Mouse (Mus musculus): ENCODE results near the gene Kbtbd6. TPM values are rescaled to one million over a fixed set of nuclear protein-coding genes. Genes with fewer than 3 reads are reported as not detected.

Kbtbd6 gene
- polyA plus RNA-seq, 1 experiment: 0.05 TPM

DNA sequence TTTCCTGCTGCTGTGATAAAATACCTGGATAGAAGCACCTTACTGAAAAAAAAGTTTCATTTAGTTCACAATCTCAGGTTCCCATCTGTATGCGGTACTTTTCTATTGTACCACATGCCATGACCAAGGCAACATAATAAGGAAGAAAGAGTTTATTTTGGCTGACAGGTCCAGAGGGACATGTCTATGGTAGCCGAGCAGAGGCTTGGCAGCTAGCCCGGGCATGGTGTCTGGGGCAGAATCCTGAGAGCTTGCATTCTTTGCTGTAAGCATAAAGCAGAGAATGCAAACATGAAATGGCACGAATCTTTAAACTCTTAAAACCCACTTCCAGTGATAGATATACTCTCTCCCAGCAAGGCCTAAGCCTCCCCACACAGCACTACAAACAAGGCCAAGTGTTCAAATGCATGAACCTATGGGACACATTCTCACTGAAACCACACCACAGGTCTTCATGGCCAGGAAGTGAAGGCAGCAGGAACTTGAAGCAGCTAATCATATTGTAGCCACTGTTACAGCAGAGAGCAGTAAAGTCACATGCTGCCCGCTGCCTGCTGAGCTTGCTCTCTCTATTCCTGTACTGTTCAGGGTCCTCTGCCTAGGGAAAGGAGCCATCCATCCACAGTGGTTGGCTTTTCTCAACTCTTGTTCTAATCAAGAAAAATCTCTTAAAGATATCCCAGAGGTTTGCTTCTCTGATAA lies 51.9 kb downstream of the Kbtbd6 start:
- Histone ChIP-seq H3K4me3 (no peak overlapping the region), H3K79me2 (ENCODE audit: control insufficient read depth, insufficient read depth) (no peaks in the 10 kb centered on the region), H3K36me3 (ENCODE audit: control insufficient read depth, insufficient read depth) (no peaks in the 10 kb centered on the region), H3ac (ENCODE audit: control insufficient read depth, insufficient read length) (no peak overlapping the region), H3K27me3 (ENCODE audit: control insufficient read depth, insufficient read depth, insufficient read length) (no peaks in the 10 kb centered on the region), H3K4me2 (ENCODE audit: low read depth) (no peak overlapping the region)
- TF ChIP-seq MAX (IDR thresholded peaks at IDR 0.05; ENCODE audit: low read depth) (no peak), MYOG (IDR thresholded peaks at IDR 0.05; ENCODE audit: control insufficient read depth in 1 of 3, insufficient read depth in 1 of 3, insufficient read length in 2 of 3, low read depth in 2 of 3) (no peak), USF1 (IDR thresholded peaks at IDR 0.05; ENCODE audit: low read depth) (no peak), TCF3 (IDR thresholded peaks at IDR 0.05; ENCODE audit: insufficient read length, low read depth) (no peak), SRF (IDR thresholded peaks at IDR 0.05; ENCODE audit: control insufficient read depth, insufficient read length, low read depth) (no peak), REST (IDR thresholded peaks at IDR 0.05; ENCODE audit: insufficient read depth, insufficient read length) (no peak), POLR2A (IDR thresholded peaks at IDR 0.05; ENCODE audit: insufficient read length, low read depth) (no peak), MYOD1 (IDR thresholded peaks at IDR 0.05; ENCODE audit: control insufficient read depth in 1 of 3, insufficient read length in 2 of 3, low read depth in 2 of 3) (no peak), CEBPB (IDR thresholded peaks at IDR 0.05; ENCODE audit: insufficient read depth, poor library complexity, severe bottlenecking) (no peak)

Other genes starting within 250 kb of the Kbtbd6 start
- gene Zfp957, start 204.5 kb upstream of the Kbtbd6 start, polyA plus RNA-seq (2012; fragmentation: generic; extraction: Trizol): not detected
- 6.0 TPM for gene Rgcc, start 150.2 kb upstream of the Kbtbd6 start, polyA plus RNA-seq (2012; fragmentation: generic; extraction: Trizol)
- gene Naa16, start 61.1 kb upstream of the Kbtbd6 start, polyA plus RNA-seq (2012; fragmentation: generic; extraction: Trizol): 3.6 TPM
- 3.1 TPM for gene Mtrf1, start 54.1 kb upstream of the Kbtbd6 start, polyA plus RNA-seq (2012; fragmentation: generic; extraction: Trizol)
- 1.5 TPM for gene Kbtbd7, start 25.3 kb upstream of the Kbtbd6 start, polyA plus RNA-seq (2012; fragmentation: generic; extraction: Trizol)
- 3.6 TPM for gene Elf1, start 29.4 kb downstream of the Kbtbd6 start, polyA plus RNA-seq (2012; fragmentation: generic; extraction: Trizol)
- 10.1 TPM for gene Wbp4, start 29.7 kb downstream of the Kbtbd6 start, polyA plus RNA-seq (2012; fragmentation: generic; extraction: Trizol)
- gene Sugt1, start 135.9 kb downstream of the Kbtbd6 start, polyA plus RNA-seq (2012; fragmentation: generic; extraction: Trizol): 65.4 TPM
- not detected for gene Cnmd, start 210.3 kb downstream of the Kbtbd6 start, polyA plus RNA-seq (2012; fragmentation: generic; extraction: Trizol)